Mouse (Mus musculus) left cerebral cortex, adult 2 months (tissue): ENCODE measurements at regions not wholly inside any gene's neighbourhood (a gene's known extent, or its start where the extent isn't known, plus 50 kb on each side); places are given as distances from the start of the nearest gene placed in this dataset.

ENCODE experiments used
- DNase-seq, 2 experiments: peaks; one replicate each; pipeline ENCODE4 v3.0.0; 2021 to 2022; ENCODE audit warnings: low spot score in 2 of 2, mixed read lengths in 1 of 2; ENCODE audit errors: extremely low spot score in 1 of 2
- H3K27ac ChIP-seq: fragments of 200-600 bp; 2 replicates; pipeline ENCODE4 v1.8.1; 2022
- H3K4me3 ChIP-seq: fragments of 200-600 bp; 2 replicates; pipeline ENCODE4 v1.8.1; 2022
- CTCF ChIP-seq: fragments of 200-600 bp; IDR thresholded peaks from 2 replicates; pipeline ENCODE4 v1.8.1; 2022; ENCODE audit warnings: antibody characterized with exemption, mild to moderate bottlenecking, moderate library complexity
- intact Hi-C: fragments of 180-260 bp; cut with DNase I; formaldehyde crosslinking; loops from one replicate; pipeline ENCODE4 v1.15.1; 2025

DNA sequence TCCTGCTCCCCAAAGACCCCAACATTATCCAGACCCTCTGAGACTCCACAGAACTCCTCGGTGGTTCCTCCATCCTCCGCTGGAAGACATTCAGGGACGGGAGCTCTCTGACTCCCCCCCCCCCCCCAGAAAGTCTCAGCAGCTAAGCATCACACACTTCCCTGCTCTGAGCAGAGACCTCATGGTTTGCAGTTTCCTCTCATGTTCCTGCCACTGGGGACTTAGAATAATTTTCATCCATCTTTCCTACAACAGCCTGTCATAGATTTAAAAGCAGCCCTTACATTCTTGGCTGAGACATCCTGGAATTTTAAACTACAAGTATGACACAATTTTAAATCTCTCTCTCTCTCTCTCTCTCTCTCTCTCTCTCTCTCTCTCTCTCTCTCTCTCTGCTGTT is 69.2 kb downstream of the Gpr65 start:
- H3K27ac ChIP-seq: no peak overlapping the region
- H3K4me3 ChIP-seq: no peak overlapping the region
- intact Hi-C loops: no loop called here
- no peak for DNase-seq
- no peak for TF ChIP-seq CTCF

DNA sequence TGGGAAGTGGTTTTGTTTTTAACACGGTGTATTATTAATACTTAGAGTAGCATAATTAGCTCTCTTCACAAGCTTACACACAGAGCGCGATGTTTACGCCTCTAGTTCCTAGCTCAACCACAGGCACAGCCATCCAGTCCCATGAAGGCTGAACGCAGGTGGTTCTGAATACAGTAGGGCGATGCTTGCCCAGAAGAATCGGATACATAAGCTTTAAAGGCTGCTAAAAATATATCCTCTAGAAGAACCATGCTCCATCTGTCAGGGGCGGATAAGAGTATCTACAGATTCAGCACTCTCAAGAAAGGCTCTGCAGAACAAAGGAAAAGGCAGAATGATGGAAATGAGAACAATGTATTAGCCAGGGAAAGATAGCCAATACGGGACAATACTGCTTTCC is 71.1 kb downstream of the Gpr65 start:
- Histone ChIP-seq H3K27ac (peak overlapping the region; percentile 47; the same call in 1 of the 2 replicates), H3K4me3 (no peak overlapping the region)
- intact Hi-C loops: no loop called here
- no peak for TF ChIP-seq CTCF
- peak in 1 of 2 experiments; percentile 25 for DNase-seq

DNA sequence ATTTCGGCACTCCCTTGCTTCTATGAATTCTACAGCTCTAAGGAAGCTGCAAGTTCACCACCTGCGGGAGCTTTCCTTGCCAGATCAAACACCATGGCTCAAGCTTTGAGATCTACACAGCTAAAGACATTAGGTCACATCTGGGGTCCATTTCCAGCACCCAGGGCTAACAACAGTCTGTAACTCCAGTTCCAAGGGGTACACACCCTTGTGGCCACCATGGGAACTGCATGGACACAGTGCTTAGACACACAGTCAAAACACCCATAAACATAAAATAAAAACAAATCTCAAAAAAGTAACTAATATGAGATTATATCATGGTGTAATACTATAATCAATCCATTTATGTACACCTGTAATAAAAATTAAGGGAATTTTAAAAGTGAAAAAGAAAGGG is 73.7 kb downstream of the Gpr65 start:
- peak; percentile 55 for TF ChIP-seq CTCF
- Histone ChIP-seq H3K27ac (no peak overlapping the region), H3K4me3 (no peak overlapping the region)
- no peak for DNase-seq
- intact Hi-C loops: loop anchor here (2.0 to 5.0 kb wide), 2 partner anchors 35 to 115 kb away; no protein-coding TSS in a partner anchor

DNA sequence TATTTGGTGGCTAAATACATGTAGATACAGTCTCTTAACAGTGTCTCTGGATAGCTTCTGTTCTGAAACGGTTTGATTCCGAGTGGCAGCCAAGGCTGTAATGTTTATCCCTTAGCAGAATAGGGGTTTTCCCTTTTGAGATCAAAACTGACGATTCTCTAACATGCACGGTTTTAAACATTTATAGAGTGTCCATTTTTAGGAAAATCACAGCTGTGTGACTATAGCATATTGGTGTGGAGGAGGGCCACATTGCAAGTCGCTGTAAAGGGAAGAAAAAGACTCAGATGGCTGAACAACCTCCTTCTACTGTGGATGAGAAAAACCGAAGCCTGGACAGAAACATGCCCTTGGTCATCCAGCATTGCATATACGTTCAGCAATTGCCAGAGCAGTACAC is 75.2 kb downstream of the Gpr65 start:
- intact Hi-C loops: loop anchor here (2.0 to 5.0 kb wide), 2 partner anchors 37 to 114 kb away; no protein-coding TSS in a partner anchor
- Histone ChIP-seq H3K4me3 (no peak overlapping the region), H3K27ac (peak overlapping the region; percentile 66)
- TF ChIP-seq CTCF: no peak
- DNase-seq: no peak

DNA sequence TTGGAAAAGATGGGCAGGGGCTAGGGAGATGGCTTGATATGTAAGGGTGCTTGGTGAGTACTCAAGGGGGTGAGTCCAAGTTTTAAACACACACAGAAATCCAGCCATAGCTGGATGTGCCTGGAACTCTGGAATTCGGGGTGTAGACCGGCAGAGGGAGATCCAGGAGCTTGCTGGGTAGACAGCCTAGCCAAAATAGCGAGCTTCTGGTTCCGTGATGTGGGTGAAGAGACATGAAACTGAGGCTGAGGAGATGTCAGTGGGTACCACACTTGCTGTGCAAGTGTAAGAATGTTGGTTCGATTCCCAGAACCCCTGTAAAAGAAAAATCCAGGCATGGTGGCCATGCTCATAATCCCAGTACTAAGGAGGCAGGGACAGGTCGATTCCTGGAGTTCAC is 78.6 kb downstream of the Gpr65 start:
- Histone ChIP-seq H3K4me3 (no peak overlapping the region), H3K27ac (no peak overlapping the region)
- no peak for DNase-seq
- intact Hi-C loops: loop anchor here (1.0 kb wide), 2 partner anchors 19 to 67 kb away; no protein-coding TSS in a partner anchor
- TF ChIP-seq CTCF: no peak

DNA sequence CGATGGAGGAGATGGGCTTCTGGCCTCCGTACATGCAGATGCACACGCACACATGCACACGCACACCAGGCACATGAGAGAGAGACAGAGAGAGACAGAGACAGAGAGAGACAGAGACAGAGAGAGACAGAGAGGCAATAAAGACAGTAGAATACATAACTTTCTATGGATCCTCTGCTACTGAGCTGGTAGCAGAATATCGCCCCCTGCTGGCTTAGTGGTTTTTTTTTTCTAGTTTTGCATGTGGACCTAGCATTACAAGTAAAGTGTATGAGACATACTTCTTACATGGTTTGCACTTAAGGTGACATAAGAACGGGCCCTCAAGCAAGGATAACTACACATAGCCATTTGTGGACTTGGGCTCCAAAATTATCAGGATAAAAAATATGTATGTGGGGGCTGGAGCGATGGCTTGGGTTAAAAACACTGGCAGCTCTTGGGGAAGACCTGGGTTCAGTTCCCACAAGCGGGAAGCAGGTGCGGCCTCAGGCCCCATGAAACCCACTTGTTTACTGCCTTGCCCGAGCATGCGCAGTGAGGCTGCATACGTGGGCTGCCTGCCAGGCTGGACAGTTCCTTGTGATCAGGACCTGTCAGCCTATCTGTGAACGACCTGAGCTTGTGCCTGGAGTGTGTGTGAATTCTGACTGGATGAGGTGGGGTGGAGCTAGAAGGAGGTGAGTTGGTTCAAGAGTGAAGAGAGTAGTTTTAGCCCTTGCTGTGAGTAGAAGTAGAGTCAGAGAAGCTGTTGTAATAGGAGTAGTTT is 79.3 kb downstream of the Gpr65 start:
- Histone ChIP-seq H3K4me3 (no peak overlapping the region), H3K27ac (no peak overlapping the region)
- peak; percentile 65 for TF ChIP-seq CTCF
- intact Hi-C loops: loop anchor here (1.0 kb wide), 2 partner anchors 19 to 67 kb away; no protein-coding TSS in a partner anchor
- DNase-seq: peak; percentile 40 to 47

DNA sequence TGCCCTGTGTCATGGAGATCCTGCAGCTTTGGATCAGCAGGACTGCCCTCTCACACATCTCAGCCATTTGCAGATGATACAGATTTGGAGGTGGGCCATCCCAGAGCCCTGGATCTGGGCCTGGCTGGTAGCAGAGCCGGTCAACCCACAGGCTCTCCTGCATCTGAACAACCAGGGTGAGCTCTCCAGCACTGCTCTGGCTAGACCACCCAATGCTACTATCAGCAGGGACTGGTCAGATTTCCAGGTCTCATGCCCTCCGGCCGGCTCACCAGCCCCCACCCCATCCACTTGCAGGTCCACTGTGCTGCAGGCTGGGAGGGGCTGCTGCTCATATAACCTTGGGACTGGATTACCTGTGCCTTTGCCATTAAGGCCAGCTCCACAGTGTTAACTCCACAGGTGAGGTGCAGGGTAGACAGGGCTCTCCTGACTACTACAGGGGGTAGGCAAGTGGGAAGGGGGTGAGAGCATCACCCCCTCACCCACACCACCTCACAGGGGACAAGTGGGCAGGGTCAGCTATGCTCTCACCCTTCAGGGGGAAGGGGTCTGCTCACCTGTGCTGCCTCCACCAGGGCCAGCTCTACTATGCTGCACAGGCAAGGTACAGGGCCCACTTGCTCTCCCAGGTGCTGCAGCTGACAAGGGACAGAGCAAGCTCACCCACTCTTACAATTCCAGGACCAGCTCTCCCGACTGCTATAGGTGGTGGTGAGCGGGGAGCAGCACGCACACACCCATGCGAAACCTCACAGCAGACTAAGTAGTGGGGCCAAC is 81.6 kb downstream of the Gpr65 start:
- Histone ChIP-seq H3K4me3 (no peak overlapping the region), H3K27ac (no peak overlapping the region)
- intact Hi-C loops: no loop called here
- no peak for TF ChIP-seq CTCF
- DNase-seq: no peak

DNA sequence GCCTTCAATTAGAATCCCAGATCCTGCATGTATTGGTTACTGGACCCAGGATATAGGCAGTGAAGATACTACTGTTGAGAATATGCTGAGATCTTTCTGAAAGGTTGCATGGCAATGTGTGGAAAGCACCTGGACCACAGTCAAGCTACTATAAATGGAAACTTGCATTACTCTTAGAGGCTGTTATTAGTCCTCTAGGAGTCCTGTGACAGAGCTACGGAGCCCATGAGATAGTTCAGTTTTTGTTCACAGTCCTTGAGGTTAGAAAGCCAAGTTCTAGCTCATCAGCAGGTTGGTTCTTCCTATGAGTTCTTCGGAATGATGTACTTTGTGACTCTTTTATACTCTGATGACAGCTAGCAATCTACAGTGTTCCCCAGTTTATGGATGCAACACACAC is 84.0 kb downstream of the Gpr65 start:
- no peak for TF ChIP-seq CTCF
- intact Hi-C loops: no loop called here
- DNase-seq: no peak
- no peak overlapping the region for H3K4me3 ChIP-seq
- H3K27ac ChIP-seq: no peak overlapping the region

DNA sequence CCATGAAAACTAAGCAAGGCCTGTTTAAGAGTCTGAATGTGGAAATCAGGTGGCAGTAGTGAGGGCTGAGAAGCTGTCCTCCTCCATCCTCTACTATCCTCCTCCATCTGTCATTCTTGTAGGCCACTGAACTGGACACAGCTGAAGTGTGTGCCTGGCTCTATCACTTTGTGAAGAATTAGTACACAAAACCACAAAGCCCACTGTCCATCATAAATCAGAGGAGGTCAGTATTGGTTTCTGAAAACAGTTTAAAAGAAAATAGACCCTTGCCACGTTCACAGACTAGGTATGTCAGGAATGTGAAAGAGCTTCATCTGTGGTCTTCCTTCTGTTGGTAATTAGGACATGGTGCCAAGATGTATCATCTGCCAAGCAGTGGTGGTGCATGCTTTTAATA is 86.1 kb downstream of the Gpr65 start:
- no peak overlapping the region for H3K4me3 ChIP-seq
- DNase-seq: no peak
- no peak overlapping the region for H3K27ac ChIP-seq
- no peak for TF ChIP-seq CTCF
- intact Hi-C loops: no loop called here

DNA sequence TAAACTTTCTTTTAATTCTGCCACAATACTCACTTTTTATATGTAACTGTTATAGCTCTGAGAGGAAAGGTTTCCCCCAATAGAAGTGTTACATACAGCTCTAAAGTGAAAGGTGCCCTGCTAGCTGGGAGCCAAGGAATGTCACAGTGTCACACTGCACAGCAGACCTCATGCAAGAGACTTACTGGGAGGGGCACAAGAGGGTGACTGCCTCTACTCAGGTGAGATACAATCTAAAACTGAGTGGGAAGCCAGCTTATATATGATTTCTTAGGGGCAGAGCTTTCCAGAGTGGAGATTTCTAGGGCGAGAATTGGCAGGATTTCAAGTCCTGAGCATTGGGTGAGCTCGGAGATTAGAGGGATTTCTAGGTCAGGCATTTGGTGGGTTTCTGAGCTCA is 99.1 kb downstream of the Gpr65 start:
- no peak for DNase-seq
- no peak overlapping the region for H3K4me3 ChIP-seq
- intact Hi-C loops: no loop called here

DNA sequence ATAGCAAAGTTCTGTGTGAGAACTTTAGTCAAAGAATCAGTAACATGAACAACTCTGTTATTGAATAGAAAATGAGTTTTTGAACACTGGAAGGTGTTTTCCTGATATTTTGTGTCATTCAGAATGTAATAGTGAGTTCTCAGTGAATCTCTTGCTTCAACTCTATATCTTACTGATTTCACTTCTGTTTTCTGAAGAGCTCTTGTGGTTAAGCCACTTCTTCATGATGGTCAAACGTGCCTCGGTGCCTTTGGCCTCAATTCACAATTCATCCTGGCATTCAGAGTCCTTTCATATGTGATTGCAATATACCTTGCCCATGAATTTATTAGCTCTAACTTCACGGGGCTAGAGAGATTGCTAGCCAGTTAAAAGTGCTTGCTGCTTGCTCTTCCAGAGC is 102.3 kb downstream of the Gpr65 start:
- TF ChIP-seq CTCF: no peak

More for the DNA sequence above, 99.1 kb downstream of the Gpr65 start:
- no peak for TF ChIP-seq CTCF
- H3K27ac ChIP-seq: no peak overlapping the region

DNA sequence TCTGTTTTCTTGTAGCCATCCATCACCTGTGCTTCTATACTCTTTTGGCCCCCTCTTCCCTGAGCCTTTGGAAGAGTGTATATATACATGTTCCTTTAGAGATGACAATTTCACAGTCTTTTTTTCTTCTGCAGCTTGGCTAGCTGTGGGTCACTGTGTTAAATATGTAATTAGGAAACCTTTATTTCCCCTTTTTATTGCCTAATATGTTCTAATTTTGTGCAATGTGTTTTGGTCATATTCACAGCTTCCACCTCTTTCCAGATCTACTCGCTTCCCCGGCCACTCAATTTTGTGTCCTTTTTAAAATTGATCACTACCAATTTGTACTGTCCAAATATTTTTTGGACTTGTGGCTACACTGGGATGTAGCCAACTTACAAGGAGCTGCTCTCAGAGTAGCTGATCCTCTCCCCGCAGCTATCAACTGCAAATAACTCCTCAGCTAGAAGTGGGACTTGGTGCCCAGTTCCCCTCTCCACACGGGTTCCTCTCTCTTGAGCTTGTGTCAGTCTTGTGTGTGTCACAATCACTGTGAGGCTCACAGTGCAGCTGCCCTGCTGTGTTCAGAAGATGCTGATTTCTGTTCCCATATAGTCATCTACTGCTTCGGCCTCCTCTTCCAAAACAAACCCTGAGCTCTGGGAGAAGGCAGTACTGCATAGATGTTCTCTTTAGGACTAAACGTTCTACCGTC is 106.9 kb downstream of the Gpr65 start:
- H3K4me3 ChIP-seq: no peak overlapping the region
- no peak for DNase-seq
- TF ChIP-seq CTCF: no peak
- no peak overlapping the region for H3K27ac ChIP-seq
- intact Hi-C loops: no loop called here

More for the DNA sequence above, 102.3 kb downstream of the Gpr65 start:
- no peak overlapping the region for H3K4me3 ChIP-seq
- no peak for DNase-seq
- intact Hi-C loops: no loop called here
- H3K27ac ChIP-seq: no peak overlapping the region
